Mouse (Mus musculus): ENCODE measurements around the gene Ccr3.
"Not testable (repeated sequence)": the region's sequence is repeated elsewhere in the genome, so short reads cannot be mapped to it uniquely, and the experiment has no call there.

Gene Ccr3

GRCm38 (mm10) chr9:124021672-124022071 is at the start of gene Ccr3:
Ccr3 (plus strand) TSS chr9:124021972.
- DNase-seq (ENCODE audit: low spot score) = no peak

- DNase-seq (ENCODE audit: low spot score) = no peak
These were observed 46.1 kb upstream of the Ccr3 start for GRCm38 (mm10) chr9:123975630-123976029.

GRCm38 (mm10) chr9:123976876-123977663 is 44.7 kb upstream of the Ccr3 start:
- DNase-seq (ENCODE audit: low spot score) = no peak

GRCm38 (mm10) chr9:123978308-123978707 is 43.5 kb upstream of the Ccr3 start, which contains the start of gene Ccr1l1:
Ccr1l1 (minus strand) TSS chr9:123978408.
- DNase-seq (ENCODE audit: low spot score) = no peak

GRCm38 (mm10) chr9:123980858-123981475 is 40.8 kb upstream of the Ccr3 start:
- not testable (repeated sequence) for DNase-seq (ENCODE audit: low spot score)

- no peak for DNase-seq (ENCODE audit: low spot score)
These were observed 39.9 kb upstream of the Ccr3 start for GRCm38 (mm10) chr9:123981909-123982308.

- no peak for DNase-seq (ENCODE audit: low spot score)
These were observed 39.1 kb upstream of the Ccr3 start for GRCm38 (mm10) chr9:123982720-123983119.

GRCm38 (mm10) chr9:123984943-123985342 is 36.8 kb upstream of the Ccr3 start:
- no peak for DNase-seq (ENCODE audit: low spot score)

- no peak for DNase-seq (ENCODE audit: low spot score)
These were observed 35.6 kb upstream of the Ccr3 start for GRCm38 (mm10) chr9:123986217-123986616.

- no peak for DNase-seq (ENCODE audit: low spot score)
These were observed 32.1 kb upstream of the Ccr3 start for GRCm38 (mm10) chr9:123989671-123990070.

GRCm38 (mm10) chr9:123991312-123991906 is 30.4 kb upstream of the Ccr3 start:
- no peak for DNase-seq (ENCODE audit: low spot score)

- DNase-seq (ENCODE audit: low spot score) = no peak
These were observed 24.1 kb upstream of the Ccr3 start for GRCm38 (mm10) chr9:123997719-123998118.

- DNase-seq (ENCODE audit: low spot score) = no peak
These were observed 22.0 kb upstream of the Ccr3 start for GRCm38 (mm10) chr9:123999784-124000183.

- DNase-seq (ENCODE audit: low spot score) = no peak
These were observed 9.1 kb upstream of the Ccr3 start for GRCm38 (mm10) chr9:124012691-124013090.

GRCm38 (mm10) chr9:124013270-124013669 is 8.5 kb upstream of the Ccr3 start:
- no peak for DNase-seq (ENCODE audit: low spot score)

GRCm38 (mm10) chr9:124014985-124015652 is 6.7 kb upstream of the Ccr3 start:
- no peak for DNase-seq (ENCODE audit: low spot score)

GRCm38 (mm10) chr9:124016048-124016447 is 5.7 kb upstream of the Ccr3 start:
- DNase-seq (ENCODE audit: low spot score) = no peak

- DNase-seq (ENCODE audit: low spot score) = no peak
These were observed 1.9 kb upstream of the Ccr3 start for GRCm38 (mm10) chr9:124019887-124020286.

GRCm38 (mm10) chr9:124033345-124033744 is 11.6 kb downstream of the Ccr3 start:
- no peak for DNase-seq (ENCODE audit: low spot score)

- DNase-seq (ENCODE audit: low spot score) = peak; percentile 17
These were observed 15.9 kb downstream of the Ccr3 start for GRCm38 (mm10) chr9:124037707-124038106.

GRCm38 (mm10) chr9:124038158-124038582 is 16.4 kb downstream of the Ccr3 start:
- DNase-seq (ENCODE audit: low spot score) = no peak

- no peak for DNase-seq (ENCODE audit: low spot score)
These were observed 17.2 kb downstream of the Ccr3 start for GRCm38 (mm10) chr9:124038949-124039348.
